Mouse (Mus musculus): ENCODE data around the gene Pacsin2.

DNA sequence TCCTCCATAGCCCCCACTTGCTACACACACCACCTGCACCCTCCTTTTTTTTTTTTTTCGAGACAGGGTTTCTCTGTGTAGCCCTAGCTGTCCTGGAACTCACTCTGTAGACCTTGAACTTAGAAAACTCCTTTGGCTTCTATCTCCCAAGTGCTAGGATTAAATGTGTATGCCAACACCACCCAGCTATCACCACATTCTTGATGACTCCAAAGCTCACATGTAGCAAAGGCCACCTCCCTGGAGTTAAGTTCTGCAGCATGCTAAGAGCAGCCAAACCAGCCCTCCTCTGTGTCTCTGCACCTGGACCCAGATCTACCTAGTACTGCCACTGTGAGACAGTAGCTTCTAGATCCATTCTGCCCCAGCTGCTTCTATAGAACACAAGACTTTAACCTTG, 6.9 kb downstream of the Pacsin2 start:
- no peak for TF ChIP-seq CTCF (IDR thresholded peaks at IDR 0.05; ENCODE audit: low read depth, low read length)
- no peak for TF ChIP-seq POLR2A (IDR thresholded peaks at IDR 0.05; ENCODE audit: insufficient read depth, low read length)
- TF ChIP-seq EP300 (IDR thresholded peaks at IDR 0.05; ENCODE audit: insufficient read depth, low read depth, low read length): no peak
